Mouse (Mus musculus): ENCODE data around the gene Wdr20.
"Not testable (repeated sequence)": the region's sequence is repeated elsewhere in the genome, so short reads cannot be mapped to it uniquely, and the experiment has no call there.

Gene Wdr20

GRCm38 (mm10) chr12:110737170-110738157 is at the start of gene Wdr20:
Gene Wdr20, plus strand, starts transcription at chr12:110737944.
- peak; percentile 97 for DNase-seq

- not testable (repeated sequence) for DNase-seq
These were observed 48.8 kb upstream of the Wdr20 start for GRCm38 (mm10) chr12:110688921-110689320.

- DNase-seq, result no peak
These were observed 47.7 kb upstream of the Wdr20 start for GRCm38 (mm10) chr12:110689919-110690643.

- DNase-seq, result not testable (repeated sequence)
These were observed 44.4 kb upstream of the Wdr20 start for GRCm38 (mm10) chr12:110693378-110693777.

GRCm38 (mm10) chr12:110695676-110696171 is 42.0 kb upstream of the Wdr20 start:
- peak; percentile 71 for DNase-seq

GRCm38 (mm10) chr12:110696173-110696974 is 41.4 kb upstream of the Wdr20 start:
- DNase-seq, result peak; percentile 98

- no peak for DNase-seq
These were observed 40.8 kb upstream of the Wdr20 start for GRCm38 (mm10) chr12:110696975-110697400.

GRCm38 (mm10) chr12:110697457-110697856 is 40.3 kb upstream of the Wdr20 start:
- no peak for DNase-seq

GRCm38 (mm10) chr12:110698080-110698479 is 39.7 kb upstream of the Wdr20 start:
- no peak for DNase-seq

GRCm38 (mm10) chr12:110698523-110699170 is 39.1 kb upstream of the Wdr20 start:
- no peak for DNase-seq

GRCm38 (mm10) chr12:110699171-110699547 is 38.6 kb upstream of the Wdr20 start:
- DNase-seq, result no peak

GRCm38 (mm10) chr12:110700730-110701129 is 37.0 kb upstream of the Wdr20 start:
- no peak for DNase-seq

GRCm38 (mm10) chr12:110701363-110701762 is 36.4 kb upstream of the Wdr20 start:
- DNase-seq, result not testable (repeated sequence)

GRCm38 (mm10) chr12:110702556-110702955 is 35.2 kb upstream of the Wdr20 start, which contains the start of gene Hsp90aa1:
Gene Hsp90aa1, minus strand, starts transcription at chr12:110702728.
- no peak for DNase-seq

GRCm38 (mm10) chr12:110703008-110703471 is 34.7 kb upstream of the Wdr20 start:
- peak; percentile 92 for DNase-seq

GRCm38 (mm10) chr12:110703682-110704081 is 34.1 kb upstream of the Wdr20 start:
- DNase-seq, result no peak

GRCm38 (mm10) chr12:110705419-110705818 is 32.3 kb upstream of the Wdr20 start:
- not testable (repeated sequence) for DNase-seq

- DNase-seq, result peak; percentile 73
These were observed 31.2 kb upstream of the Wdr20 start for GRCm38 (mm10) chr12:110706337-110707231.

- no peak for DNase-seq
These were observed 30.3 kb upstream of the Wdr20 start for GRCm38 (mm10) chr12:110707451-110707850.

- DNase-seq, result no peak
These were observed 26.5 kb upstream of the Wdr20 start for GRCm38 (mm10) chr12:110711270-110711669.

- peak; percentile 23 for DNase-seq
These were observed 24.0 kb upstream of the Wdr20 start for GRCm38 (mm10) chr12:110713784-110714183.

All from lung, postnatal 10 days (tissue).